Mouse (Mus musculus) CD4-positive helper T cell, adult 2 months (primary cell): ENCODE results near the gene Sars2.
"Not testable (repeated sequence)": the region's sequence is repeated elsewhere in the genome, so short reads cannot be mapped to it uniquely, and the experiment has no call there.

ENCODE experiments used
- DNase-seq: peaks from one replicate; pipeline ENCODE4 v3.0.0-alpha.2; 2012; ENCODE audit warnings: low read depth, missing footprints, low spot score

The Sars2 gene

DNA sequence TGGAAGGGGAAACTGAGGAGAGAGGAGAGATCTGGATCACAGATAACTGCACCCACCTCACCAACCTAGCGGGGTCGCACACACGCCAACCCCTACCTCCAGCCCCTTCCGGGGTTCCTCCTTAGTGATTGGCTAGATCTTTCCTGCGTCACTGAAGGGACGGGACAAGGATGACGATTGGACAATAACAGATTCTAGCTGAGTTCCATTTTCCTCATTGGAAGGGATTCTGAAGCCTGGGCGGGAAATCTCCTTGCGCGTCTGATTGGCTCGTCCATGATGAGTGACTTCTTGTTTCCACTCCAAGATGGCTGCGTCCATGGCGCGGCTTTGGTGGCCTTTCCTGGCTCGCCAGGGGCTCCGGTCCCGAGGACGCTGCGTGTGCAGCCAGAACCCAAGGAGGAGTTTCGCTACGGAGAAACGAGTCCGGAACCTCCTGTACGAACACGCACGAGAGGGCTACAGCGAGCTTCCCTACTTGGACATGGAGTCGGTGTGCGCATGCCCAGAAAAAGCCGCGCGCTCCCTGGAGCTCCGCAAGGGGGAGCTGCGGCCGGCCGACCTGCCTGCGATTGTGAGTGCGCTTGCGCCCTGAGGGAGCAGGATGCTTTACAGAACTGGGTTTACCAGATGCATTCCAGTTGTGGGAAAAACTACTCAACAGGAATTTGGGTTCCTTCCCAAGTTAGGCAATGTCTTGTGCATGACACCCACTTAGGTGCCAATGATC lies at the start of gene Sars2, which contains the start of gene Mrps12:
Gene Sars2, plus strand, starts transcription at position 284 of the 730 bp plus-strand sequence.
Gene Mrps12, minus strand, starts transcription at position 112 of the 730 bp plus-strand sequence.
- peak; percentile 98 for DNase-seq

DNA sequence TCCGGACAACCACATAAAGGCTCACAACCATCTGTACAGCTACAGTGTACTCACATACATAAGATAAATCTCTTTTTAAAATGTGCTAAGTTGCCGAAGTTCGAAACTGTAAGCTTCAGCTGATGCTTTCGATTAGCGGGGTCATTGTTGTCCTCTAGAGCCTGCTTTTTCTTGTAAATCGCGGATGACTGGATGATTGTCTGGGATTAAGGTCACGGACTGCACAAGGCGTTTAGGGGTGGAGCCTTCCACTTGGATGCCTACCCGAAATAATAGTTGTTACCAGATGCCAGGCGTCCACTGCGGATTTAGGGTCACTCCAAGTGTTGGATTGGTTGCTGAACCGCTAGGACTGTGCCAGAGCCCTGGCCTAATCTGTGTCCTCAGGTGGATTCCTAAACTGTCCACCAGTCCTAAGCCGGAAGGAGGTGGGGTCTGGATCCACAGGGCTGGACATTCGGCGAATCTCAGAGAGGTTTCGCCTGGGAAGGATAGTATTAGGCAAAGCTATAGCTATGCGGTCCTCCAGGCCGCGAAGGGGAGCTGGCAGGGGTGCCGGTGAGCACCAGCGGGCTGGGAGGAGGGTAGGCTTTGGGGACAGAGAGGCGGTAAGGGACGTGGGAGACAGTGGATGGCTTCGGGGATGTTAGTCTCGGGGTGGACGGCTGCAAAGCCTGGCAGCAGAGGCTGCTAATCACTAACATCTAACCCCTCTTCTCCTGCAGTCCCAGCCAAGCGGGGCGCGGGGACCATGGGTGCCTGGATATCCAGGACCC lies 49.1 kb upstream of the Sars2 start, which contains the start of gene Fbxo27:
Gene Fbxo27, plus strand, starts transcription at position 305 of the 776 bp plus-strand sequence.
- no peak for DNase-seq

DNA sequence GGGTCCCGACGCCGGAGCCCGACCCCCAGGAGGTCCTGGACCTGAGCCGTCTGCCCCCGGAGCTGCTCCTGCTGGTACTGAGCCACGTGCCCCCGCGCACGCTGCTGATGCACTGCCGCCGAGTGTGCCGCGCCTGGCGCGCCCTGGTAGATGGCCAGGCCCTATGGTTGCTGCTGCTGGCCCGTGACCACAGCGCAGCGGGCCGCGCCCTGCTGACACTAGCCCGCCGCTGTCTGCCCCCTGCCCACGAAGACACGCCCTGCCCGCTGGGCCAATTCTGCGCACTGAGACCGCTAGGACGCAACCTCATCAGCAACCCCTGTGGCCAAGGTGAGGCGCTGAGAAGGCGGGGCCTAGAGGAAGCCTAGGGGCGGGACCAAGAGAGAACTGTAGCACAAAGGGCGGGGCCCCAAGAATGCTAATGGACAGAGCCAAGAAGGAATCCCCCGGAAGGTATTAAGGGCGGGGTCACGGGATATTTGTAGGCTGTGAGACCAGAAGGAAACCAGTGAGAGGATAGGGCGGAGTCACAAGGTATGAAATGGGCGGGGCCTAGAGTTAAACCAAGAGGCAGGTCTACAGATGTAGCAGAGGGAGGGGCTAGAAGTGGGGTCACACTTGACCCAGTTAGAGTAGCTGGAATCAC lies 48.3 kb upstream of the Sars2 start:
- peak; percentile 95 for DNase-seq

DNA sequence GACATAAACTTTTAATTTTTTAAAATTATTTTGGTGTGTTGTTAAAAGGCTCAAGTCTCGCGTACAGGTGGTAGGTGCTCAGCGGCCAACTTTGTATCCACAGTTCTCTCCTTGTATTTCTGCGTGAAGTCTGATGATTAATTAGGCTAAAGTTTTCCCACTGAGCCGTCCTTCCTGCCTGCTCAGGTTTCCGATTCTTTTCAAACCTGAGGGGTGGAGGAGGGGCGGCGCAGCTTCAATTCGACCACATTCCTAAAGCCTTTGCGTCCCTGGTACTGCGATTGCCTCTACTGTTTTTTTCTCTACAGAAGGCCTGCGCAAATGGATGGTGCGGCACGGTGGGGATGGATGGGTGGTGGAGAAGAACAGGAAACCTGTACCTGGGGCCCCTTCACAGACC lies 47.4 kb upstream of the Sars2 start:
- peak; percentile 34 for DNase-seq

DNA sequence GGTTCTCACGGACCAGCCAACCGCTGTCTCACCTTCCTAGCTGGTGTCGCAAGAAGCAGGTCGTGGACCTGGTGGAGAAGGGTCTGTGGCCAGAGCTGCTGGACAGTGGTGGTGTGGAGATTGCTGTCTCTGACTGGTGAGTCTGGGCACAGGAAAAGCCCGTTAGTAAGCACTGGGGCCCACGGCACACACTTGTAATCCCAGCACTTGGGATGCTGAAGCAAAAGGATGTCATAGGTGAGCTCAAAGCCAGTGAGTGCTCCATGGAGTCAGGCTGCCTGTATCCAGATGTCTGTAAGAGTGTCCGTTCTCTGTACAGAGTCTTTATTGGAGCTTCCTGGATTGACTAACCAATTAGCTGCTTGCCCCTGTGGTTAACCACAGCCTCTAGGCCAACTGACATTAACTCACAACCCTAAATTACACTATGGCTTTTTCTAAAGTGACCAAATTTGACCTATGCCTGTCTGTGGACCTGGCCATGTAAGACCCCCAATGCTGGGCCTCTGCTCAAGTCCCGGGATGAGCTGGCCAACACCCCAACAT lies 46.8 kb upstream of the Sars2 start:
- DNase-seq: peak; percentile 16

DNA sequence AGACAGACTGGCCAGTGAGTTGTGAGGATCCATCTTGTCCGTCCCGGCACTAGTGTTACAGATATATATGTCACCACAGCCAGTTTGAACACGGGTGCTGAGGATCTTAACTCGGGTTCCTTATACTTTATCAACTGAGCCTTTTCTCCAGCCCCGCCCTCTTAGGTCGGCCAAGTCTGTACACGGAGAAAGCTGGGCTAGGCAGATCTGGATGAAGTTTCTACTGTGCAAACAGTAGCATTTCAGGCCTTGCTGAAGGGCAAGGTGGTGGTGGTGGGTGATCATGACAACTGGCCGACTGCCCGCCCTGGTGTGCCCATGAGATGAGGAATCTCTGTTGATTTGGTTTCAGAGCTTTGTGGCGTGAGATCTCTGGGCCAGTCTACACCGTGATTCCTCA lies 44.5 kb upstream of the Sars2 start:
- no peak for DNase-seq

DNA sequence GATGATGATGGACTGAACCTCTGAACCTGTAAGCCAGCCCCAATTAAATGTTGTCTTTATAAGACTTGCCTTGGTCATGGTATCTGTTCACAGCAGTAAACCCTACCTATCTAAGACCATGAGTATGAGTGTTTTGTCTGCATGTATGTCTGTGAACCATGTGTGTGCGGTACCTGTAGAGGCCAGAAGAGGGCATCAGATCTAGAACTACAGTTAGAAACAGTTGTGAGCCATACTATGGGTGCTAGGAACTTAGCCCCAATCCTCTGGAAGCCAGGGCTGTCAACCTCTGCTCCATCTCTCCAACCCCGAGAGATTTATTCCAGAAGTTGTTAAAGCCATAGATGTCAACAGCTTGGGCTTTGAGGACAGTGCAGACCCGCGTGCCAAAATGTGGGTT lies 41.5 kb upstream of the Sars2 start:
- no peak for DNase-seq

DNA sequence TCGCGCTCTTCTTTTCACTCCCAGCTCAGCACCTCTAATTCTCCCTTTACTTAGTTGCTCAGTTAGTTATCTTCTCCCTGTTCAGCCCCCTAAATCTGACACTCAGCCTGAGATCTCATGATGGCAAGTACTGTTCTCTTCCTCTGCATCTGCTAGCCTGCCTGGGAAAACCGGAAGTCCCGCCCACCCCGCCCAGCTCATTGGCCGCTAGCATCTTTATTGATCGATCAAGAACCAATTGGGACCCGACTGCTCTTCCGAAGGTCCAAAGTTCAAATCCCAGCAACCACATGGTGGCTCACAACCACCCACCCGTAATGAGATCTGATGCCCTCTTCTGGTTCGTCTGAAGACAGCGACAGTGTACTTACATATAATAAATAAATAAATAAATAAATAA lies 40.5 kb upstream of the Sars2 start:
- not testable (repeated sequence) for DNase-seq

DNA sequence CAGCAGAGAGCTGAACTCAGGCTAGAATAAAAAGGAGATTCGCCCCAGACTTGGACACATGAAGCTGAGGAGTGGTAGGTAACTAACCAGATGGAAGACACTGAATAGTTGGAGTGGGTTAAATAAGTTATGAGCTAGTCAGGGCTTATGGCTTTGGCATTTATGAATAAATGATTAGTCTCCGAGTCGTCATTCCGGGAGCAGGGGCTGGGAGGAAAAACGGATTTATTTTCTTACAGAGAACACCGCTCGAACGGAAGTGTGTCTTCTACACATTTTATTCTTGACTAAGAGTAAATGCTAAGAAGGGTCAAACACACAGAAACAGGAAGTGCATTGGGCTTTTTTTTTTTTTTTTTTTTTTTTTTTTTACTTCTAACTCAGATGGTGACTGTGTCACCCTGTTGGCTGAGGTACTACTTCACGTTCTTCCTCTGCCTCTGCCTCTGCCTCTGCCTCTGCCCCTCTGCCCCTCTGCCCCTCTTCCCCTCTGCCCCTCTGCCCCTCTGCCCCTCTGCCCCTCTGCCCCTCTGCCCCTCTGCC lies 39.1 kb upstream of the Sars2 start:
- peak; percentile 46 for DNase-seq

DNA sequence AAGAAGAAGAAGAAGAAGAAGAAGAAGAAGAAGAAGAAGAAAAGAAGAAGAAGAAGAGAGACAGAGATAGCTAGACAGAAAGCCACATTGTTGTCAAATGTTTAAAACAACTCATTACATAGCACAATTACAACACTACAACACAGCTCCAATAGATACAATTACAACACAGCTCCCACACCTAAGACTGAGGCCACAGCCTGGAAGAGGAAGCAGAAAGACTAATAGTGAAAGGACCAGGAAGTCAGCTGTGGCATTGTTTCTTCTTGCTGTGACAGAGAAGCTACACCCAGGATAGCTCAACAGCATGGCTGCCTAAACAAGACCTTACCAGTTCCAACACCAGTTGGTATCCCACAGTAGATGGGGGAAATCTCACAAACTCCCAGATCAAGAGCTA lies 32.3 kb upstream of the Sars2 start:
- no peak for DNase-seq

DNA sequence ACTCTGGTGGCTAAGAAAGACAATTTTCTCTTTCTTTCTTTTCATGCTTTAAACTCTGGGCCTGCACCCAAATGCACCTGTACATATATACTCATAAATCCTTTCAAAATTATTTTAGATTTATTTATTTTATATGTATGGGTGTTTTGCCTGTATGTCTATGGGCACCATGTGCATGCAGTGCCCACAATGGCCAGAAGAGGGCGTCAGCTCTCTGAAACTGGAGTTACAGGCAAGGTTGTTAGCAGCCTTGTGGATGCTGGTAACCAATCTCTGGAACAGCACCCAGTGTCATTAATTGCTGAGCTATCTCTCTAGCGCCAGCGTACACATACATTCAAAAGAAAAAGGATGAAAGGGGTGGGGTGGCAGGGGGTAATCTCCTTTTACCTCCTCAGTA lies 30.8 kb upstream of the Sars2 start:
- no peak for DNase-seq

DNA sequence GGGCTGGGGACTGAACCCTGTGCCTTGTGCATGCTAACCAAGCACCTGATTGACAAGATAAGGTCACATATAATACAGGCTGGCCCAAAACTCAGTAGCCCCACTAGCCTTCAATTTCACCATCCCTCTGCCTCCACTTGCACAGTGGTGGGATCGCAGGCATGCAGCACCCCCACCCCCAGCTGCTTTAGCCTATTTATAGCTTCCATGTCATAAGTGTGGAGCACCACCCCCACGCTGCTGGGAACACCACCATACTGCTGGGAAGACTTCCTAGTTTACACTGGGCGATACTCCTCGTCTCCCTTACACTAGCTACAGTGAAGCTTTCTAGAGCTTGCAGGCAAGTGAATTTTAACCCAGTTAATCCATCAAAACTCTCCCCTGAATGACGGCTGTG lies 27.1 kb upstream of the Sars2 start:
- DNase-seq: no peak

DNA sequence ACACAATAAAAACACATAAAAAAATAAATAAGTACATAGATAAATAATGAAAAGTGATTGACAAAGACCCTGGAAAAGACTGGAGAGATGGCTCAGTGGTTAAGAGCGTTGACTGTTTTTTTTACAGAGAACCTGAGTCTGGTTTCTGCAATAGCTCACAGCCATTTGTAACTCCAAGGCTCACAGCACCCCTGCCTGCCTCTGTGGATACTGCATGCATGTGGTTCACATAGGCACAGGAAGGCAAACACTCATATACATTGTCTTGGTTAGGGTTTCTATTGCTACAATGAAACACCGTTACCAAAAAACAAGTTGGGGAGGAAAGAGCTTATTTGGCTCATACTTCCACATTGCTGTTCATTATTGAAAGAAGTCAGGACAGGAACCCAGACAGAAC lies 26.2 kb upstream of the Sars2 start:
- no peak for DNase-seq

DNA sequence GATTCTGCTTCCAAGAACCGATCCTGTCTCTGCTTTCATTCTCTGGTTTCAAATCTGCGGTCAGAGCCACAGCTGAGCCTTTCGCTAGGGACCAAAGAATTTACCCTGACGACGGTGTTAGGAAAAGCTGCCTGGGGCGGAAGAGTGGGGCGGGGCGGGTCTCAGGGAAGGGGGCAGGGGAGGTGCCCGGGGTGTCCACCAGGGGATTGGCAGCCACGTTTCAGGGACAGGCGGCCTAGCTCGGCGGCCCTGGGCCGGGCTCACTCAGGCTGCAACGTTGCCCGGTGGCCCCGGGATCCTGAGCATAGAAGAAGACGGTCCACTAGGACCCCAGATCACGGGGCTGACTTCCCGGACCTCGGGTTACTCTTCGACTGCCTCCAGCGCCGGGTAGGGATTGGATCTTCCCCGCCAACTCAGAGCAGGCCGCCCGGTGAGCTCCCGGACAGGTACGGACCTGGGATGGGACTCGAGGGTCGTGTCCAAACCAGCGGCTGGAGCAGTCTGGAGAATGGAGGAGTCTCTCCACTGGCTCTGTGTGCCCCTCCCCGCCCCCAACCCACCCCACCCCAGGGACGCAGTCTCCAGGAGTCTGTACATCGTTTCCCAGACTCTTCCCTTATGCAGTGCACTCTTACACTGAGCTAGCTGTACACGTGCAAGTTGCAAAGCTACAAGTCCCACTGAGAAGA lies 25.1 kb upstream of the Sars2 start, which contains the start of gene Fbxo17:
Gene Fbxo17, plus strand, starts transcription at position 215 of the 692 bp plus-strand sequence.
- peak; percentile 68 for DNase-seq

DNA sequence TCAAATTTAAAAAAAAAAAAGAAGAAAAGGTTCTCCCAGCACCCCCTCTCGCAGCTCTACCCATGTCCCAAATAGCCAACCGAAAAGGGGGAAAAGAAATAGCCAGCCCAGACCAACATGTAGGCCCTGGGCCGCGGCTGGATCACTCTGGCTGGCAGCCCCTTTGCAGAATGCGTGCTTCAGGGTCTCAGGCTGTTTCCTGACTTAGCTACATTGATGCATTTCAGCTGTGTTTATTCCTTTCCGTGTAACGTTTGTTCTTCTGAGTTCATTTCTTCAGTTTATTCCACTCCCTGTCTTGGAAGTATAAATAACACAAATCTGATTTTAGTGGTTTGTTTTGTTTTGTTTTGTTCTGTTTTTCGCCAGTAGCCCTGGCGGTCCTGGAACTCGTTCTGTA lies 24.1 kb upstream of the Sars2 start:
- DNase-seq: no peak

DNA sequence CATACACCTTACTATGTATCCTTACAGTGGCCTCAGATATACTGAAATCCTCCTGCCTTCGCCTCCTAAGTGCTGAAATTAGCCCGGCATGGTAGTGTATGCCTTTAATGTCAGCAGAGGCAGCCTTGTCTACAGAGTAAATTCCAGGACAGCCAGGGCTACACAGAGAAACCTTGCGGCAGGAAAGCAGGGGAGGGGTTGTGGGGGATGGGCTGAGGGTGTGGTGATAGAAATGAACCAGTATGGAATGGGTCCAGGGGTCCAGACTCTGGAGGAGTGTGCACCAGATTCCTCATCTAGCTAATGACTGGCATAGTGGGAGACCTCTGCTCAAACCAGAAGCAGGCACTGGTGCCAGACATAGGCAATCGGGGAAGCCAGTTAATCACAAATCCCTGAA lies 22.6 kb upstream of the Sars2 start:
- DNase-seq: no peak

DNA sequence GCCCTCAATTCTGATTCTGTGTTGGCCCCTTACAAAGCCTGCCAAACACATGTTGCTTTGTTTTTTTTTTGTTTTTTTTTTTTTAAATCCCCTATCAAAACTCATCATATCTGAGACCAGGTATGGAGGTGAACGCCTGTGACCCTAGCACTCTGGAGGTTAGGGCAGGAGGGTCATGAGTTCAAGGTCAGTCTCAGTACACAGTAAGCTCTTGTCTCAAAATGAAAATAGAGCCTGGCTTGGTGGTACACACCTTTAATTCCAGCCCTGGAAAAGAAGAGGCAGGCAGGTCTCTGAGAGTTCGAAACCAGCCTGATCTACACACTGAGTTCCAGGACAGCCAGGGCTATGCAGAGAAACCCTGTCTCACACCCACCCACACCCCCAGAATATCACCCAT lies 22.1 kb upstream of the Sars2 start:
- DNase-seq: no peak

DNA sequence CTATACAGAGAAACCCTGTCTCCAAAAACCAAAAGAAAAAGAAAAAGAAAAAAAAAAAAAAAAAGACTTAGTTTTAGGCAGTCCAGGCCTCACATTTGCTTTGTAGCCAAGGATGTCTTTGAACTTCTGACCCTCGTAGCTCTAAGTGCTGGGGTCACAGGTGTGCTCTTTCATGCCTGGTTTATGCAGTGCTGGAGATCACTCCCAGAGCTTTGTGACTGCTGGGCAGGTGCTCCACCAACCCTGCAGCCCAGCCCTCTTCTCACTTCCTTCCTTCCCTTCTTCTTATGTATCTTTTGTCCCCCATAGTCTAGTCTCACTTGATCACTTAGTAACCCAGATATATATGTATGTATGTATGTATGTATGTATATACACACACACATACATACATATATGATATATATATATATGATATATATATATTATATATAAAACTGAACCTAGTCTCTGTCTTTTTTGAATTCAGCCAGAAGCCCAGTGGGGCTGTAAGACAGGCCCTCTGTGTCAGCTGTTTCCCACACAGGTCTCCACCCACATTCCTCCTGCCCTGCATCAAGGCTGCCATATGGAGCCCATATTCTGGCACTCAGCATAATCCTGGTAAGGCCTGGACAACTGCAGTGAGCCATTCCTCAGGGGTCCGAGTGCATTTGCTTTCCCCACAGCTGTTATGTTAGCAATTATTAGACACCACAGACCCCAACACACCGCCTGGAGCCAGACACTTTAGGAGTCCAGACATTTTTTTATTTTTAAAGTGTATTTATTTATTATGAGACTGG lies 20.8 kb upstream of the Sars2 start:
- no peak for DNase-seq

DNA sequence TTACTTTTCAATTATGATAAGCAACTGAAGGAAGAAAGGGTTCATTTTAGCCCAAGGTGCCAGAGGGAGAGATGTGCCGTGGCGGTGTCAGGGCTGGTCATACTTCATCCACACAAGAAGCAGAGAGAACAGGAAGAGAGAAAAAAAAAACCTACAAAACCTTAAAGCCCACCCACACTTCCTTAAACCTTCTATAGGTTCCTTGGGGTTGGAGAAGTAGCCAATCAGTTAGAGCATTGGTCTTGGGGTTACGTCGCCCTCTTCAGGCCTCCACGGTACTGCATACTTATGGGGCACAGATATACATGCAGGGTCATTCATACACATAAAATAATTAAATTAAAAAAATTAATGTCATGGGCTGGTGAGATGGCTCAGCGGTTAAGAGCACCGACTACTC lies 19.7 kb upstream of the Sars2 start:
- DNase-seq: no peak

DNA sequence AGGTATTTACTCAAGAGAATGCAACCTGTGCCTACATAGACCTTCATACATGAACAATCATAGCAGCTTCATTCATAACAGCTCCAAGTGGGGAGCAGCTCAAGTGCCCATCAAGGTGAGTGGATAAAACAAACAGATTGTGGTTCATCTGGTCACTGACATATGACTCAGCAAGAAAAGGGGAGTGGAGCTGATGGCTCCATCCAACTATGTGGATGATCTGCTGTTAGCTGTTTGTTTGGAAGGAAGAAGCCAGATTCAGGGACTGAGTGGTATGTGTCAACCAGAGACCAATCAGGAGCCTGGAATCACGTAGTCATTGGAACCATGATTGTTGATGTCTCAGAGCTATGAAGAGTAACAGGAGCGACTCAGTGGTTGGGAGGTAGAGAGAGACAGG lies 17.2 kb upstream of the Sars2 start:
- no peak for DNase-seq
